Mouse (Mus musculus): ENCODE results near the gene Aff3. TPM values are rescaled to one million over a fixed set of nuclear protein-coding genes. Genes with fewer than 3 reads are reported as not detected.

Aff3 gene
- polyA plus RNA-seq, 1 experiment from 2014 or later = 13.8 TPM

GRCm38 (mm10) chr1:38384010-38384409 lies 280.7 kb downstream of the Aff3 start:
- no peaks in the 10 kb centered on the region for H3K9me3 ChIP-seq (ENCODE audit: control insufficient read depth, low read length)
- ATAC-seq (ENCODE audit: low read depth) = no peak
- WGBS = 80% methylated on average over 7 of the region's 7 CpGs
- no peaks in the 10 kb centered on the region for H3K27me3 ChIP-seq (replicated peaks; ENCODE audit: control insufficient read depth, insufficient read depth, low read length)
- no peak overlapping the region for H3K4me3 ChIP-seq (ENCODE audit: low read depth, low read length)
- H3K9ac ChIP-seq (ENCODE audit: low read depth, low read length) = no peak overlapping the region
- H3K27ac ChIP-seq (replicated peaks; ENCODE audit: low read depth, low read length) = no peak overlapping the region
- DNase-seq (ENCODE audit: low spot score) = no peak
- no peaks in the 10 kb centered on the region; the same call in 1 of the 2 replicates for H3K4me1 ChIP-seq (ENCODE audit: control insufficient read depth, insufficient read depth, low read length)
- H3K36me3 ChIP-seq (ENCODE audit: control insufficient read depth, insufficient read depth, low read length) = 0 out of 2 replicates have a peak, but pooled peaks cover 3% of the 10 kb centered on the region
- H3K4me2 ChIP-seq (ENCODE audit: low read depth, low read length) = no peak overlapping the region

GRCm38 (mm10) chr1:38382683-38383082 lies 282.1 kb downstream of the Aff3 start:
- 0 out of 2 replicates have a peak, but pooled peaks cover 3% of the 10 kb centered on the region for H3K36me3 ChIP-seq (ENCODE audit: control insufficient read depth, insufficient read depth, low read length)
- no peak overlapping the region for H3K4me2 ChIP-seq (ENCODE audit: low read depth, low read length)
- H3K4me3 ChIP-seq (ENCODE audit: low read depth, low read length) = no peak overlapping the region
- H3K27me3 ChIP-seq (replicated peaks; ENCODE audit: control insufficient read depth, insufficient read depth, low read length) = no peaks in the 10 kb centered on the region
- no peaks in the 10 kb centered on the region for H3K9me3 ChIP-seq (ENCODE audit: control insufficient read depth, low read length)
- no peak for DNase-seq (ENCODE audit: low spot score)
- no peak for ATAC-seq (ENCODE audit: low read depth)
- no peak overlapping the region for H3K27ac ChIP-seq (replicated peaks; ENCODE audit: low read depth, low read length)
- no peak overlapping the region for H3K9ac ChIP-seq (ENCODE audit: low read depth, low read length)
- WGBS = 78% methylated on average over 4 of the region's 4 CpGs
- no peaks in the 10 kb centered on the region; the same call in 1 of the 2 replicates for H3K4me1 ChIP-seq (ENCODE audit: control insufficient read depth, insufficient read depth, low read length)

GRCm38 (mm10) chr1:38377930-38378329 lies 286.8 kb downstream of the Aff3 start:
- no peak overlapping the region for H3K4me2 ChIP-seq (ENCODE audit: low read depth, low read length)
- H3K27me3 ChIP-seq (replicated peaks; ENCODE audit: control insufficient read depth, insufficient read depth, low read length) = no peaks in the 10 kb centered on the region
- DNase-seq (ENCODE audit: low spot score) = no peak
- H3K9ac ChIP-seq (ENCODE audit: low read depth, low read length) = no peak overlapping the region
- no peaks in the 10 kb centered on the region for H3K4me1 ChIP-seq (ENCODE audit: control insufficient read depth, insufficient read depth, low read length)
- no peak overlapping the region for H3K27ac ChIP-seq (replicated peaks; ENCODE audit: low read depth, low read length)
- WGBS = 77% methylated on average over 3 of the region's 3 CpGs
- 0 out of 2 replicates have a peak, but pooled peaks cover 3% of the 10 kb centered on the region for H3K36me3 ChIP-seq (ENCODE audit: control insufficient read depth, insufficient read depth, low read length)
- no peak for ATAC-seq (ENCODE audit: low read depth)
- H3K4me3 ChIP-seq (ENCODE audit: low read depth, low read length) = no peak overlapping the region
- H3K9me3 ChIP-seq (ENCODE audit: control insufficient read depth, low read length) = no peaks in the 10 kb centered on the region

- Histone ChIP-seq H3K4me3 (ENCODE audit: low read depth, low read length) (no peak overlapping the region), H3K4me1 (ENCODE audit: control insufficient read depth, insufficient read depth, low read length) (peaks cover 11% of the 10 kb centered on the region), H3K27me3 (replicated peaks; ENCODE audit: control insufficient read depth, insufficient read depth, low read length) (no peaks in the 10 kb centered on the region), H3K4me2 (ENCODE audit: low read depth, low read length) (no peak overlapping the region), H3K9ac (ENCODE audit: low read depth, low read length) (no peak overlapping the region), H3K27ac (replicated peaks; ENCODE audit: low read depth, low read length) (no peak overlapping the region), H3K9me3 (ENCODE audit: control insufficient read depth, low read length) (no peaks in the 10 kb centered on the region), H3K36me3 (ENCODE audit: control insufficient read depth, insufficient read depth, low read length) (no peaks in the 10 kb centered on the region)
- no peak for DNase-seq (ENCODE audit: low spot score)
- 67% methylated on average over 8 of the region's 8 CpGs for WGBS
- no peak for ATAC-seq (ENCODE audit: low read depth)
Measured at GRCm38 (mm10) chr1:38369166-38369565, 295.6 kb downstream of the Aff3 start.

- DNase-seq (ENCODE audit: low spot score) (no peak), ATAC-seq (ENCODE audit: low read depth) (no peak)
- peaks cover 21% of the 10 kb centered on the region for H3K4me1 ChIP-seq (ENCODE audit: control insufficient read depth, insufficient read depth, low read length)
- no peaks in the 10 kb centered on the region for H3K9me3 ChIP-seq (ENCODE audit: control insufficient read depth, low read length)
- no peak overlapping the region for H3K27ac ChIP-seq (replicated peaks; ENCODE audit: low read depth, low read length)
- 80% methylated on average over 6 of the region's 6 CpGs for WGBS
- no peaks in the 10 kb centered on the region for H3K36me3 ChIP-seq (ENCODE audit: control insufficient read depth, insufficient read depth, low read length)
- H3K27me3 ChIP-seq (replicated peaks; ENCODE audit: control insufficient read depth, insufficient read depth, low read length) = no peaks in the 10 kb centered on the region
- no peak overlapping the region for H3K9ac ChIP-seq (ENCODE audit: low read depth, low read length)
- no peak overlapping the region for H3K4me3 ChIP-seq (ENCODE audit: low read depth, low read length)
- H3K4me2 ChIP-seq (ENCODE audit: low read depth, low read length) = no peak overlapping the region
Measured at GRCm38 (mm10) chr1:38368081-38368689, 296.6 kb downstream of the Aff3 start.

- Histone ChIP-seq H3K27me3 (replicated peaks; ENCODE audit: control insufficient read depth, insufficient read depth, low read length) (no peaks in the 10 kb centered on the region), H3K4me2 (ENCODE audit: low read depth, low read length) (no peak overlapping the region), H3K4me1 (ENCODE audit: control insufficient read depth, insufficient read depth, low read length) (peaks cover 21% of the 10 kb centered on the region), H3K27ac (replicated peaks; ENCODE audit: low read depth, low read length) (no peak overlapping the region), H3K9ac (ENCODE audit: low read depth, low read length) (no peak overlapping the region), H3K4me3 (ENCODE audit: low read depth, low read length) (no peak overlapping the region), H3K36me3 (ENCODE audit: control insufficient read depth, insufficient read depth, low read length) (no peaks in the 10 kb centered on the region), H3K9me3 (ENCODE audit: control insufficient read depth, low read length) (no peaks in the 10 kb centered on the region)
- ATAC-seq (ENCODE audit: low read depth) (no peak), DNase-seq (ENCODE audit: low spot score) (no peak)
- WGBS = 96% methylated on average over 14 of the region's 14 CpGs
Measured at GRCm38 (mm10) chr1:38367404-38368080, 297.2 kb downstream of the Aff3 start.

- whole genome bisulfite sequencing = 51% methylated on average over 2 of the region's 2 CpGs
- peak; percentile 55; the same call in 1 of the 2 replicates for ATAC-seq (ENCODE audit: low read depth)
Measured at GRCm38 (mm10) chr1:38363856-38364255, 300.9 kb downstream of the Aff3 start.

GRCm38 (mm10) chr1:38362275-38362674 lies 302.5 kb downstream of the Aff3 start:
- H3K9me3 ChIP-seq (ENCODE audit: control insufficient read depth, low read length) = no peaks in the 10 kb centered on the region
- no peak for DNase-seq (ENCODE audit: low spot score)
- no peak overlapping the region for H3K9ac ChIP-seq (ENCODE audit: low read depth, low read length)
- H3K27ac ChIP-seq (replicated peaks; ENCODE audit: low read depth, low read length) = no peak overlapping the region
- H3K36me3 ChIP-seq (ENCODE audit: control insufficient read depth, insufficient read depth, low read length) = no peaks in the 10 kb centered on the region
- 85% methylated on average over 3 of the region's 3 CpGs for WGBS
- peaks cover 30% of the 10 kb centered on the region for H3K4me1 ChIP-seq (ENCODE audit: control insufficient read depth, insufficient read depth, low read length)
- ATAC-seq (ENCODE audit: low read depth) = no peak
- H3K4me3 ChIP-seq (ENCODE audit: low read depth, low read length) = no peak overlapping the region
- H3K27me3 ChIP-seq (replicated peaks; ENCODE audit: control insufficient read depth, insufficient read depth, low read length) = no peaks in the 10 kb centered on the region
- no peak overlapping the region for H3K4me2 ChIP-seq (ENCODE audit: low read depth, low read length)

More at GRCm38 (mm10) chr1:38363856-38364255, 300.9 kb downstream of the Aff3 start:
- Histone ChIP-seq H3K27ac (replicated peaks; ENCODE audit: low read depth, low read length) (no peak overlapping the region), H3K27me3 (replicated peaks; ENCODE audit: control insufficient read depth, insufficient read depth, low read length) (no peaks in the 10 kb centered on the region), H3K9ac (ENCODE audit: low read depth, low read length) (no peak overlapping the region), H3K4me2 (ENCODE audit: low read depth, low read length) (no peak overlapping the region), H3K4me3 (ENCODE audit: low read depth, low read length) (no peak overlapping the region), H3K36me3 (ENCODE audit: control insufficient read depth, insufficient read depth, low read length) (no peaks in the 10 kb centered on the region), H3K4me1 (ENCODE audit: control insufficient read depth, insufficient read depth, low read length) (peaks cover 19% of the 10 kb centered on the region), H3K9me3 (ENCODE audit: control insufficient read depth, low read length) (no peaks in the 10 kb centered on the region)
- peak; percentile 61 for DNase-seq (ENCODE audit: low spot score)

Data from embryonic facial prominence, embryonic 14.5 days (tissue).